In genomic region chr2:23156608-23157081, GRCm38 (mm10) we compare ENCODE assay signal across 8 mouse cellular contexts. TPM values are rescaled to one million over a fixed set of nuclear protein-coding genes. Genes with fewer than 3 reads are reported as not detected.
DNase-seq lines count a peak whose midpoint lies in the region; ATAC-seq and TF ChIP-seq lines count a peak whose summit lies in the region.

No protein-coding gene starts in this region.

- under 1% methylated on average over 17 of the region's 17 CpGs for WGBS in heart, adult 2 months
- WGBS in forebrain, postnatal 0 days = under 1% methylated on average over 17 of the region's 17 CpGs

- H3K36me3 ChIP-seq in heart, adult 2 months (ENCODE audit: control insufficient read depth, insufficient read depth, low read length) = peaks cover 18% of the 10 kb centered on the region
- H3K36me3 ChIP-seq in E14TG2a.4 (ENCODE audit: insufficient read depth, low read length) = peaks cover 42% of the 10 kb centered on the region
- peaks cover 4% of the 10 kb centered on the region; the same call in 1 of the 2 replicates for H3K36me3 ChIP-seq in forebrain, postnatal 0 days (ENCODE audit: insufficient read depth)

- no peaks in the 10 kb centered on the region for H3K9me3 ChIP-seq in E14TG2a.4 (ENCODE audit: low read length)
- H3K9me3 ChIP-seq in forebrain, postnatal 0 days (ENCODE audit: low read length) = no peaks in the 10 kb centered on the region

- H3K27ac ChIP-seq in heart, adult 2 months = peak overlapping the region; percentile 99
- H3K27ac ChIP-seq in forebrain, postnatal 0 days (ENCODE audit: low read depth, low read length) = peak overlapping the region; percentile 98

- no peak for DNase-seq in heart, adult 2 months
- DNase-seq in heart, postnatal 4 days = no peak
- no peak for DNase-seq in forebrain, postnatal 0 days
- no peak for DNase-seq in gastrocnemius, postnatal 25 days
- no peak for DNase-seq in kidney, postnatal 14 days
- DNase-seq in thymus, postnatal 0 days (ENCODE audit: low spot score) = no peak

- no peak for TF ChIP-seq CTCF in heart, adult 2 months (IDR thresholded peaks at IDR 0.05)
- TF ChIP-seq CTCF in E14TG2a.4 (conservative IDR thresholded peaks at IDR 0.05; ENCODE audit: low read length) = no peak
- no peak for TF ChIP-seq CTCF in forebrain, postnatal 0 days (IDR thresholded peaks at IDR 0.05; ENCODE audit: low read depth)

- H3K79me2 ChIP-seq in heart, adult 2 months (replicated peaks; ENCODE audit: control insufficient read depth, insufficient read depth, low read length) = peaks cover 5% of the 10 kb centered on the region

- H3K4me1 ChIP-seq in heart, adult 2 months (ENCODE audit: control insufficient read depth, insufficient read depth, low read length) = peaks cover 4% of the 10 kb centered on the region
- H3K4me1 ChIP-seq in E14TG2a.4 (replicated peaks; ENCODE audit: low read depth, low read length) = peaks cover 50% of the 10 kb centered on the region
- H3K4me1 ChIP-seq in forebrain, postnatal 0 days (ENCODE audit: insufficient read depth) = peaks cover 25% of the 10 kb centered on the region

- H3K27me3 ChIP-seq in heart, adult 2 months (ENCODE audit: control insufficient read depth, insufficient read depth, low read length) = no peaks in the 10 kb centered on the region
- no peaks in the 10 kb centered on the region for H3K27me3 ChIP-seq in E14TG2a.4 (ENCODE audit: insufficient read depth, low read length)
- H3K27me3 ChIP-seq in forebrain, postnatal 0 days (ENCODE audit: insufficient read depth, low read length) = no peaks in the 10 kb centered on the region

- peak; percentile 2; the same call in 1 of the 2 replicates for ATAC-seq in forebrain, postnatal 0 days
- ATAC-seq in megakaryocyte, adult 5-6 weeks (ENCODE audit: poor library complexity, severe bottlenecking) = peak; percentile 33

- intact Hi-C loops in heart, adult 2 months (cut with DNase I) = loop anchor here (2.0 to 10.0 kb wide), 2 partner anchors 88 to 262 kb away; partner anchors contain the start of genes Acbd5 and Pdss1

- peak overlapping the region; percentile 80 for H3K4me2 ChIP-seq in forebrain, postnatal 0 days (ENCODE audit: low read depth)

- H3K4me3 ChIP-seq in heart, adult 2 months = peak overlapping the region; percentile 88
- H3K4me3 ChIP-seq in E14TG2a.4 (replicated peaks; ENCODE audit: low read length) = peak overlapping the region; percentile 99
- peak overlapping the region; percentile 96 for H3K4me3 ChIP-seq in forebrain, postnatal 0 days (ENCODE audit: low read depth, low read length)

- TF ChIP-seq EP300 in heart, adult 2 months (IDR thresholded peaks at IDR 0.05; ENCODE audit: insufficient read depth, low read depth, low read length) = no peak

- H3K9ac ChIP-seq in heart, adult 2 months (ENCODE audit: low read depth, low read length) = peak overlapping the region; percentile 92
- peak overlapping the region; percentile 90 for H3K9ac ChIP-seq in forebrain, postnatal 0 days

- no peak for TF ChIP-seq POLR2A in heart, adult 2 months (IDR thresholded peaks at IDR 0.05; ENCODE audit: insufficient read depth, low read depth, low read length)

RNA-seq across cellular contexts. Expression of gene Yme1l1, which starts 0.5 kb away (rescaled TPM):
- 10 to 100 TPM; 61.3 to 73.3 TPM for total RNA-seq in heart, adult 2 months (2021)
- polyA plus RNA-seq in heart, adult 2 months (2012; rRNA removed) = 5.9 and 13.2 TPM in 2 replicates
- total RNA-seq in heart, postnatal 4 days (2021) = 10 to 100 TPM; 73.8 to 74.7 TPM
- 92.6 and 99.2 TPM in 2 replicates for total RNA-seq in forebrain, postnatal 0 days (2014; rRNA removed)
- 45.5 and 49.4 TPM in 2 replicates for polyA plus RNA-seq in forebrain, postnatal 0 days (2015; fragmentation: Nextera tagmentation; extraction: Ambion mirVana)
- 66.5 and 77.7 TPM in 2 replicates for total RNA-seq in megakaryocyte, adult 5-6 weeks (2015)
- 75.6 and 81.4 TPM in 2 replicates for total RNA-seq in megakaryocyte, adult 5-6 weeks (2017)
- total RNA-seq in gastrocnemius, postnatal 25 days (2021) = 10 to 100 TPM; 51.0 to 55.2 TPM
- 70.2 and 70.9 TPM in 2 replicates for polyA plus RNA-seq in thymus, postnatal 0 days (2015; fragmentation: Nextera tagmentation; extraction: Ambion mirVana)

RNA-seq across cellular contexts. Expression of gene Mastl, which starts 0.8 kb away (rescaled TPM):
- total RNA-seq in heart, adult 2 months (2021) = under 1 TPM; 0.18 to 0.57 TPM
- 0.08 and 0.15 TPM in 2 replicates for polyA plus RNA-seq in heart, adult 2 months (2012; rRNA removed)
- total RNA-seq in heart, postnatal 4 days (2021) = 10 to 100 TPM; 12.2 to 13.2 TPM
- total RNA-seq in forebrain, postnatal 0 days (2014; rRNA removed) = 2.7 and 4.6 TPM in 2 replicates
- 1.5 and 1.8 TPM in 2 replicates for polyA plus RNA-seq in forebrain, postnatal 0 days (2015; fragmentation: Nextera tagmentation; extraction: Ambion mirVana)
- 12.8 and 19.3 TPM in 2 replicates for total RNA-seq in megakaryocyte, adult 5-6 weeks (2015)
- total RNA-seq in megakaryocyte, adult 5-6 weeks (2017) = 14.8 and 17.3 TPM in 2 replicates
- under 1 TPM; 0.23 to 0.48 TPM for total RNA-seq in gastrocnemius, postnatal 25 days (2021)
- 8.3 and 9.1 TPM in 2 replicates for polyA plus RNA-seq in thymus, postnatal 0 days (2015; fragmentation: Nextera tagmentation; extraction: Ambion mirVana)

RNA-seq across cellular contexts. Expression of gene 4931423N10Rik, which starts 50.6 kb away (rescaled TPM):
- not detected for total RNA-seq in heart, adult 2 months (2021)
- polyA plus RNA-seq in heart, adult 2 months (2012; rRNA removed) = not detected in 2 replicates
- total RNA-seq in heart, postnatal 4 days (2021) = not detected
- 0.24 and 0.31 TPM in 2 replicates for total RNA-seq in forebrain, postnatal 0 days (2014; rRNA removed)
- 0.19 and 0.20 TPM in 2 replicates for polyA plus RNA-seq in forebrain, postnatal 0 days (2015; fragmentation: Nextera tagmentation; extraction: Ambion mirVana)
- total RNA-seq in megakaryocyte, adult 5-6 weeks (2015) = not detected in 2 replicates
- total RNA-seq in megakaryocyte, adult 5-6 weeks (2017) = not detected in 2 replicates
- not detected for total RNA-seq in gastrocnemius, postnatal 25 days (2021)
- polyA plus RNA-seq in thymus, postnatal 0 days (2015; fragmentation: Nextera tagmentation; extraction: Ambion mirVana) = 0.07 TPM in 1 of 2 replicates, not detected in the other
